Mouse (Mus musculus): ENCODE measurements around the gene Adcyap1.

The Adcyap1 gene

DNA sequence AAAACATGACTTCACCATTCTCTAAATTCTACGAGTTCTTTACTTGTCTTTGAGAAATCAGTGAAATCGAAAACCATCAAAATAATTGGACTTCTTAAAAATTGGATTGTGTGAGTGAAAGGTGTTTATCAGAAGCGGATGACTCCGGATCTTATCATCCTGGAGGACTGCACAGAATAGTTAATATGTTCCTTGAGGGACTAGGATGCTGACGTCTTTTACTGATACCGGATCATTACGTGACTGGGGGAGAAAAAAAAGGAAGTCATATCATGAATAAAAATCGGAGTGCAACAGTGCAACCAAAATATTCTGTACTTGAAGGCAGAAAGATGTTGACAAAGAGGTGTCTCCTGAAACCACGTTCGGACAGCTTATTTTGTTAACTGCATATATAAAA is at the start of gene Adcyap1:
TSS of gene Adcyap1 (plus strand) at position 301 of the 400 bp plus-strand sequence.
- no peak for DNase-seq (ENCODE audit: low spot score in 2 of 2)

- DNase-seq (ENCODE audit: low spot score in 2 of 2) = no peak
Observed at GRCm38 (mm10) chr17:93158280-93158851, 40.5 kb upstream of the Adcyap1 start.

GRCm38 (mm10) chr17:93169572-93169971 is 29.2 kb upstream of the Adcyap1 start:
- DNase-seq (ENCODE audit: low spot score in 2 of 2) = no peak

DNA sequence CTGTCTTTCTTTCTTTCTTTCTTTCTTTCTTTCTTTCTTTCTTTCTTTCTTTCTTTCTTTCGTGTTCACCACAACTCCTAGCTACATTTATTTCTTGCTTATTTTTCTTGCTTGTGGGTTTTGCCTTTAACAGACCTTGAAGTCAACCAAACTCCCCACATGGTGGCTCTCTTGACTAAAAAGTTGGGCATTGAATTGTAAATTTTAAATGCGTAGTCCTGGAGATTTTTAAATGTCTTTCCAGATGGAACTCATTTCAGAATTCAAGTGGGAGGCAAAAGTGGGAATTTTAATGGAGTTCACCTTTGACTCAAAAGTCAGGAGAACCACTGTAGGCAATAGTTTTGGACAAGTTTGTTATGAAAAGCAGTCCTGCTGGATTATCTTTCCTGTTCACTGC is 2.0 kb upstream of the Adcyap1 start:
- DNase-seq (ENCODE audit: low spot score in 2 of 2) = no peak

DNA sequence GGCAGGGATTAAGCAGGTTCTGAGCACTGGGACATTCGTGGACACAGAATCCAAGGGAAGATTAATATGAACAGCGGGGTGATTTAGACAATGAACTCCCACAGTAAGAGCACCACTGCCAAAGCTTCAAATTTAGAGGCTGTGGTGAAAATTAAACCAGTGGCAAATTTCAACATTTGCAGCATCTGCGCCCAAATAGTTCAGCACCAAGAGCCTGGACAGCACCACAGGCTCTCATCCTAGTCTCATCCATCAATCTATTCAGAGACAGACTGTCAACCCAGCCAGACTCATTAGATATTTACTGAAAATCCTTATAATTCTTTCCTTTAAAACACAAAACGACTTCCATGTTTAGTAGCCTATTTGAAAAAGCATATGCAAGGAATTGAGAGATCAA is 604 bp upstream of the Adcyap1 start:
- no peak for DNase-seq (ENCODE audit: low spot score in 2 of 2)

DNA sequence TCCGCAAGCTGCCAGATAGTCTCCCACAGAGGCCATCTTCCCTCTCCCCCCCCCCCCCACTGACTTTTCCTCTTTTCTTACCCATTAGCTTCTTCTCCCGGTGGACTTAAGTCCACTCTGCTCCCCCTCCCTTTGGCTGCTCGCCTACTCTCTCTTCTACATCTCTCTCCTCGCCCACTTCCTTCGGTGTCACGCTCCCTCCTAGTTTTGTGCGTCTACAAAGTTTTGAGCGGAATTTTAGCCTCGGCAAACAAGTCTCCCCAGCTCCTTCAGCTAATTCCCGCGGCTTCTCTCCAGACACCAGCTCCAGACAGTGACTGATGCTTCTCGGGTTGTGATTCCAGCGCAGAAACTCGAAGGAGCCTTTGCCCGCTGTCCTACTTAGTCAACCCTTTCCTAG is 401 bp downstream of the Adcyap1 start:
- DNase-seq (ENCODE audit: low spot score in 2 of 2) = no peak

DNA sequence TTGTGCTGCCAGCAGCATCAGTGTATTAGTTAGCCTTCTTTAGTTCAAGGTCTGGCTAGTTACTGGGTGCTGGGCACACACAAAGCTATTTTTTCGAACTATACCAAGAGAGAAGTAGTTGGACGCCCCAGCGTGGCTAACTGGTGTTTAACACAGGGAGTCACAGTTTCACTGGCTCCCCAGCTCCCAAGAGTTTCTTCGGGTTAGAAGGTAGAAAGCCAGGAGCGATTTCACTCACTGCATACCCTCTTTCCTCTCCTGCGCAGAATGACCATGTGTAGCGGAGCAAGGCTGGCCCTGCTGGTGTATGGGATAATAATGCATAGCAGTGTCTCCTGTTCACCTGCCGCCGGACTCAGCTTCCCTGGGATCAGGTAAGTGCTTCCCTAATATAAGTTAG is 930 bp downstream of the Adcyap1 start:
- no peak for DNase-seq (ENCODE audit: low spot score in 2 of 2)

GRCm38 (mm10) chr17:93200386-93201264 is 1.8 kb downstream of the Adcyap1 start:
- no peak for DNase-seq (ENCODE audit: low spot score in 2 of 2)

- DNase-seq (ENCODE audit: low spot score in 2 of 2) = no peak
Observed at GRCm38 (mm10) chr17:93201265-93201925, 2.6 kb downstream of the Adcyap1 start.

GRCm38 (mm10) chr17:93202165-93203075 is 3.6 kb downstream of the Adcyap1 start:
- DNase-seq (ENCODE audit: low spot score in 2 of 2) = no peak

GRCm38 (mm10) chr17:93203076-93204031 is 4.5 kb downstream of the Adcyap1 start:
- no peak for DNase-seq (ENCODE audit: low spot score in 2 of 2)

DNA sequence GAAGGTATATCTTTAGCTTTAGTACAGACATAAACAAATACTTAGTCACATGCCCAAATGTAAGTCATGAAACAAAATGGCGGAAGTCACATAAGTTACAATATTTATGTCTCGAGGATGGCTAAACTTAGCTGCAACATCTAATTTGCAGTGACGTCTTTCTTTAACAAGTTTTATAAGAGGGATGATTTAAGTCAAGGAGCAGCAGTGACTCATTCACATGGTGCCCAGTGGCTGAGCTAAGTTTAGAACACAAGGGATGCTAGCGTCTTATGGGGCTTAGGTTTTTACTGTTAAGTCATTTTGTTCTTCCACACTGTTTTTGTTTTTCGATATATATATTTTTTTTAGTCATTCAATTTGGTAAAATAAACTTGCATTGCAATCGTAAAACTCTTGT is 19.0 kb downstream of the Adcyap1 start:
- DNase-seq (ENCODE audit: low spot score in 2 of 2) = no peak

DNA sequence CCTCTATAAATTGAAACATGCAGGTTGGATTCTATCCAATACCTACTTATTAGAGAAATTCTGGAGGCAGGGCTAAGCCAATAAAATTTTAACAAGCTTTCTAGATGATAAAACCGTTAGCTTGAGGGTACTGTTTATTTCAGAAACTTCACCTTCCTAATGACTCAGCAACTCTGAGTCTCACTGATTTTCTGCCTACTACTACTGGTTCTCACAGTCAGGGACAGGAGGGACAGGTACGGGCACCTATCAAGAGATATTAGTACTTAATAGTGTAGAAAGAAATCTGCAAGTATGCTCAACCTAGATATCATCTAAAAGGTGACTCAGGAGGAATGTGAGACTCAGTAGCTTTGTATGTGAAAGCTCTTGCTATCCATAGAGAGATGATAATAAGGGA is 19.8 kb downstream of the Adcyap1 start:
- no peak for DNase-seq (ENCODE audit: low spot score in 2 of 2)

GRCm38 (mm10) chr17:93237355-93237754 is 38.5 kb downstream of the Adcyap1 start:
- DNase-seq (ENCODE audit: low spot score in 2 of 2) = no peak

All from natural killer cell, adult 2 months (primary cell).